Mouse (Mus musculus) G1E (cell line): Measurements from ENCODE around the gene Gm20695.

Experiments used
- CTCF ChIP-seq: IDR thresholded peaks from 2 replicates; pipeline ENCODE4 v1.5.1; 2012; ENCODE audit warnings: low read depth, low read length, inconsistent platforms, mixed read lengths
- GATA2 ChIP-seq: IDR thresholded peaks from 2 replicates; pipeline ENCODE4 v1.6.1; 2012; ENCODE audit warnings: low read depth, low read length, inconsistent platforms, borderline replicate concordance
- TAL1 ChIP-seq: conservative IDR thresholded peaks from 2 replicates; pipeline ENCODE4 v1.6.1; 2012; ENCODE audit warnings: low read depth, low read length, inconsistent platforms, mixed read lengths

- TF ChIP-seq CTCF: no peak
- no peak for TF ChIP-seq GATA2
- no peak for TF ChIP-seq TAL1
These were observed 720 bp downstream of the Gm20695 start for GRCm38 (mm10) chr16:3885065-3885670.
